Mouse (Mus musculus) lung, postnatal 0 days (tissue): ENCODE measurements around the gene Oxsr1.

Source experiments
- CTCF ChIP-seq: IDR thresholded peaks from 2 replicates; pipeline ENCODE4 v1.5.1; 2016; ENCODE audit warnings: antibody characterized with exemption, mild to moderate bottlenecking
- EP300 ChIP-seq: IDR thresholded peaks from 2 replicates; pipeline ENCODE4 v1.6.1; 2016; ENCODE audit warnings: antibody characterized with exemption, mild to moderate bottlenecking, control low read depth

DNA sequence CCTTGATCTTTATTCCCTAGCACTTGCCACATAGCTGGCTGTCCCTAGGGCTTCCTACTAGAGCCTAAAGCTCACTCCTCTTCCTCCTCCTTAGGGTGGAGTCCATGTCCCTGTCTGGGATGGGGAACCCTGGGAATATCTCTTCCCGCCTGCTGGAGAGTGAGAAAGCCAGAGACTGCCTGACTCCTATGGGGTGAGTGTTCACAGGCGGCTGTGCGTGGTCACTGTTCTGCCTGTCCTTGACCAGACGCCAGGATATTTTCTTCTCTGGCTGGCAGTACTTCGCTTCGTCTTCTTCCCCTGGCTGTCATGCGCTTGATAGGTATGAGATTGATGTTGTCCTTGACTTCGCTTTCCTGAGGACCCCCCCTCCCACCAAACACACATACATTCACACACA lies 24.1 kb upstream of the Oxsr1 start:
- TF ChIP-seq CTCF: no peak
- no peak for TF ChIP-seq EP300
